Mouse (Mus musculus) forebrain, embryonic 14.5 days (tissue): ENCODE measurements around the gene Iffo1. TPM values are rescaled to one million over a fixed set of nuclear protein-coding genes. Genes with fewer than 3 reads are reported as not detected.

ENCODE experiments used
- ATAC-seq: fragments of 200-750 bp; cut with Nextera tagmentation; 2 replicates; pipeline ENCODE4 v1.8.0; 2017; ENCODE audit warnings: mild to moderate bottlenecking, moderate library complexity
- DNase-seq: peaks from one replicate; pipeline ENCODE4 v3.0.0-alpha.2; 2015; ENCODE audit warnings: low spot score
- H3K27ac ChIP-seq: fragments of 300-500 bp; sonication (generic); 2 replicates; pipeline ENCODE4 v1.5.1; 2014; ENCODE audit warnings: low read depth, mild to moderate bottlenecking, control low read depth, low read length, moderate library complexity
- H3K27me3 ChIP-seq: fragments of 300-500 bp; sonication (generic); replicated peaks from 2 replicates; pipeline ENCODE4 v1.6.1; 2014; ENCODE audit warnings: low read length, control low read depth, mixed read lengths; ENCODE audit not compliant: control insufficient read depth, insufficient read depth
- H3K36me3 ChIP-seq: fragments of 300-500 bp; sonication (generic); 2 replicates; pipeline ENCODE4 v1.6.1; 2014; ENCODE audit warnings: low read length, control low read depth; ENCODE audit not compliant: control insufficient read depth, insufficient read depth
- H3K4me1 ChIP-seq: fragments of 300-500 bp; sonication (generic); 2 replicates; pipeline ENCODE4 v1.6.1; 2014; ENCODE audit warnings: antibody characterized with exemption, low read length, control low read depth; ENCODE audit not compliant: control insufficient read depth, insufficient read depth
- H3K4me2 ChIP-seq: fragments of 300-500 bp; sonication (generic); 2 replicates; pipeline ENCODE4 v1.6.1; 2014; ENCODE audit warnings: mild to moderate bottlenecking, control low read depth, low read length
- H3K4me3 ChIP-seq: fragments of 300-500 bp; sonication (generic); 2 replicates; pipeline ENCODE4 v1.5.1; 2014; ENCODE audit warnings: low read depth, low read length, control low read depth
- H3K9ac ChIP-seq: fragments of 300-500 bp; sonication (generic); 2 replicates; pipeline ENCODE4 v1.6.1; 2014; ENCODE audit warnings: mild to moderate bottlenecking, low read length, control low read depth, moderate library complexity
- H3K9me3 ChIP-seq: fragments of 300-500 bp; sonication (generic); replicated peaks from 2 replicates; pipeline ENCODE4 v1.6.1; 2016; ENCODE audit warnings: low read length, control low read depth, mixed read lengths; ENCODE audit not compliant: control insufficient read depth
- WGBS: fragments of 180-500 bp; shearing (Covaris S2); extraction: QIAGEN DNeasy Blood & Tissue Kit; methylation state at CpG from one replicate; pipeline ENCODE4 v1.1.7; 2014; 5-methylcytosine and 5-hydroxymethylcytosine counted together
- polyA plus RNA-seq: library from polyadenylated mRNA; unstranded; fragments of >200 nt; fragmentation: Nextera tagmentation; extraction: Ambion mirVana; gene quantifications from 2 replicates; pipeline ENCODE4 v1.2.1, GENCODE M21; 2014

The Iffo1 gene
- polyA plus RNA-seq, result 10.8 and 13.4 TPM in 2 replicates

- DNase-seq (peak; percentile 96), ATAC-seq (peak; percentile 97)
- under 1% methylated on average over 16 of the region's 16 CpGs for WGBS
- Histone ChIP-seq H3K9me3 (no peaks in the 10 kb centered on the region), H3K4me3 (peak within 1 kb of the TSS; percentile 70), H3K4me2 (peak within 1 kb of the TSS; percentile 98), H3K27ac (peak within 1 kb of the TSS; percentile 86), H3K9ac (peak within 1 kb of the TSS; percentile 90), H3K27me3 (no peaks in the 10 kb centered on the region), H3K36me3 (peaks cover 43% of the 10 kb centered on the region), H3K4me1 (peaks cover 20% of the 10 kb centered on the region)
Measured at GRCm38 (mm10) chr6:125145001-125145400, at the start of gene Iffo1. Gene Iffo1 (plus strand): TSS chr6:125145241.

GRCm38 (mm10) chr6:125095391-125096278 is 49.4 kb upstream of the Iffo1 start, which contains the start of gene Chd4:
Gene Chd4 (plus strand): TSS chr6:125095981.
- peak within 1 kb of the TSS; percentile 96 for H3K9ac ChIP-seq
- peaks cover 27% of the 10 kb centered on the region for H3K4me1 ChIP-seq
- H3K9me3 ChIP-seq, result no peaks in the 10 kb centered on the region
- H3K27me3 ChIP-seq, result no peaks in the 10 kb centered on the region
- ATAC-seq, result peak; percentile 78
- peak within 1 kb of the TSS; percentile 94 for H3K4me2 ChIP-seq
- H3K27ac ChIP-seq, result peak within 1 kb of the TSS; percentile 92
- 2% methylated on average over 36 of the region's 45 CpGs for WGBS
- DNase-seq, result peak; percentile 96
- peak within 1 kb of the TSS; percentile 98 for H3K4me3 ChIP-seq
- H3K36me3 ChIP-seq, result peaks cover 30% of the 10 kb centered on the region

- H3K4me3 ChIP-seq, result peak overlapping the region; percentile 98
- peaks cover 27% of the 10 kb centered on the region for H3K4me1 ChIP-seq
- H3K9ac ChIP-seq, result peak overlapping the region; percentile 96
- no peaks in the 10 kb centered on the region for H3K27me3 ChIP-seq
- WGBS, result 2% methylated on average over 22 of the region's 32 CpGs
- peak overlapping the region; percentile 94 for H3K4me2 ChIP-seq
- DNase-seq (no peak), ATAC-seq (no peak)
- peaks cover 36% of the 10 kb centered on the region for H3K36me3 ChIP-seq
- H3K9me3 ChIP-seq, result no peaks in the 10 kb centered on the region
- peak overlapping the region; percentile 92 for H3K27ac ChIP-seq
Measured at GRCm38 (mm10) chr6:125096279-125096596, 48.8 kb upstream of the Iffo1 start.

- Histone ChIP-seq H3K27me3 (no peaks in the 10 kb centered on the region), H3K9me3 (no peaks in the 10 kb centered on the region), H3K4me3 (peak overlapping the region; percentile 98), H3K9ac (peak overlapping the region; percentile 96), H3K27ac (peak overlapping the region; percentile 92), H3K36me3 (peaks cover 41% of the 10 kb centered on the region), H3K4me2 (peak overlapping the region; percentile 94), H3K4me1 (peaks cover 27% of the 10 kb centered on the region)
- DNase-seq, result peak; percentile 51
- under 1% methylated on average over 28 of the region's 44 CpGs for WGBS
- ATAC-seq, result peak; percentile 36
Measured at GRCm38 (mm10) chr6:125096597-125097345, 48.3 kb upstream of the Iffo1 start.

- ATAC-seq, result peak; percentile 0; the same call in 1 of the 2 replicates
- no peaks in the 10 kb centered on the region for H3K9me3 ChIP-seq
- H3K4me3 ChIP-seq, result peak overlapping the region; percentile 98
- DNase-seq, result peak; percentile 36
- H3K4me1 ChIP-seq, result peaks cover 27% of the 10 kb centered on the region
- peak overlapping the region; percentile 94 for H3K4me2 ChIP-seq
- H3K36me3 ChIP-seq, result peaks cover 47% of the 10 kb centered on the region
- WGBS, result 1% methylated on average over 12 of the region's 12 CpGs
- H3K9ac ChIP-seq, result peak overlapping the region; percentile 96
- no peaks in the 10 kb centered on the region for H3K27me3 ChIP-seq
- H3K27ac ChIP-seq, result peak overlapping the region; percentile 92
Measured at GRCm38 (mm10) chr6:125097346-125097689, 47.7 kb upstream of the Iffo1 start.

GRCm38 (mm10) chr6:125097951-125098350 is 47.1 kb upstream of the Iffo1 start:
- peak overlapping the region; percentile 94 for H3K4me2 ChIP-seq
- no peak for DNase-seq
- H3K36me3 ChIP-seq, result peaks cover 53% of the 10 kb centered on the region
- H3K27ac ChIP-seq, result 0 out of 2 replicates have a peak overlapping the region, but pooled peaks have one; percentile 92
- ATAC-seq, result no peak
- no peaks in the 10 kb centered on the region for H3K27me3 ChIP-seq
- 62% methylated on average over 8 of the region's 8 CpGs for WGBS
- H3K9ac ChIP-seq, result peak overlapping the region; percentile 96
- no peaks in the 10 kb centered on the region for H3K9me3 ChIP-seq
- peak overlapping the region; percentile 98 for H3K4me3 ChIP-seq
- H3K4me1 ChIP-seq, result peaks cover 27% of the 10 kb centered on the region

- Histone ChIP-seq H3K4me3 (peak overlapping the region; percentile 98), H3K9me3 (no peaks in the 10 kb centered on the region), H3K4me2 (peak overlapping the region; percentile 94), H3K36me3 (peaks cover 58% of the 10 kb centered on the region), H3K27ac (peak overlapping the region; percentile 87; the same call in 1 of the 2 replicates), H3K4me1 (peaks cover 27% of the 10 kb centered on the region), H3K27me3 (no peaks in the 10 kb centered on the region), H3K9ac (peak overlapping the region; percentile 96)
- ATAC-seq (no peak), DNase-seq (no peak)
- 56% methylated on average over 3 of the region's 3 CpGs for WGBS
Measured at GRCm38 (mm10) chr6:125098513-125098912, 46.5 kb upstream of the Iffo1 start.

GRCm38 (mm10) chr6:125099421-125099971 is 45.5 kb upstream of the Iffo1 start:
- Histone ChIP-seq H3K27ac (peak overlapping the region; percentile 87), H3K36me3 (peaks cover 67% of the 10 kb centered on the region)
- ATAC-seq, result peak; percentile 19; the same call in 1 of the 2 replicates

More at GRCm38 (mm10) chr6:125099421-125099971, 45.5 kb upstream of the Iffo1 start:
- peak overlapping the region; percentile 94 for H3K4me2 ChIP-seq
- peaks cover 27% of the 10 kb centered on the region for H3K4me1 ChIP-seq
- H3K9me3 ChIP-seq, result no peaks in the 10 kb centered on the region
- peak; percentile 75 for DNase-seq
- peak overlapping the region; percentile 98 for H3K4me3 ChIP-seq
- 25% methylated on average over 5 of the region's 5 CpGs for WGBS
- no peaks in the 10 kb centered on the region for H3K27me3 ChIP-seq
- H3K9ac ChIP-seq, result peak overlapping the region; percentile 96
